Mouse (Mus musculus) skeletal muscle tissue, adult 2 months (tissue): ENCODE results near the gene Dclre1b.
"Not testable (repeated sequence)": the region's sequence is repeated elsewhere in the genome, so short reads cannot be mapped to it uniquely, and the experiment has no call there.

ENCODE experiments used
- DNase-seq: peaks from one replicate; pipeline ENCODE4 v3.0.0-alpha.2; 2012; ENCODE audit warnings: low read depth, low spot score

Dclre1b gene

DNA sequence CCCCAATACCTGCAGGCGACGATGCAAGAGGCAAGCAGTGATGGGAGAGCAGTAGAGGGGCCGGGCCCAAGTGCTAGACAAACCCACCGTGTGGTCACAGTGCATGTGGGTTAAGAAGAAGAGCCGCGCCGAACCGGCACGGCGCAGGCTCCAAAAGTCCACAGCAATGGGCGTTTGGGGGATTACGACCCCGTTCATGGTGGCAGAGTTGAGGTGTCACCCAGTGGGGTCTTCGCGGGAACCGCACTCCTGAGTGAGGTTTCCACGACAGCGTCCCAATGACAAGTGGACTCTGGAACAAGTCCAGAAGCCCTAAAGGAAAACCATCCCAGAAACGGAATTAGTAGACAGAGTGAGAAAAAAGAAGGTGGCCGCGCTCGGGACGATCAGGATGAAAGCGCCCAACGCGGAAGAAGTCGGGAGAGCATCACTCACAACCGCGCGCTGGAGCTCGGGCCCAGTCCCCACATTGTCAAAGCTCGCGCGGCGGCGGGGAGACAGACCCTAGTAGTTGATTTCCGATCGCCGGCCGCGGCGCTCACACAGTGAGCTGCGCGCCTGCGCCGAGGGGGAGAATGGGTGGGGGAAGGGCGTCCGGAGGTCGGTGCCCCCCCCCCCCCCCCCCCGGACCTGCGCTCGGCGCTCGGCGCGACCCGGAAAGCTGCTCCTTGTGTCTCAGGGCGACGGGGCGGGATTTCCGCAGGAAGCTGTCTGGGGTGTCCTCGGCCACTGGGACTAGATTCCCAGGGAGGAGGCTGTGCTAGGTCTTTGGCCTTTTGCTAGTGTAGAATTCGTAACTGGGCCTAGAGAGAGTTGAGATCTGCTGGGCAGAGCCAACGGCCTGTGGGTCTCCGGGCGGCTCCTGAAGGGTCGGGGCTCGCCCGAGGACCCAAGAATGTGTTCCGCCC is at the start of gene Dclre1b, which contains the start of the genes Ap4b1 and Gm43064:
Dclre1b (minus strand) TSS at position 554 of the 908 bp plus-strand sequence.
Ap4b1 (plus strand) TSS at position 630 of the 908 bp plus-strand sequence.
Gm43064 (plus strand) TSS at position 683 of the 908 bp plus-strand sequence.
- peak; percentile 94 for DNase-seq

DNA sequence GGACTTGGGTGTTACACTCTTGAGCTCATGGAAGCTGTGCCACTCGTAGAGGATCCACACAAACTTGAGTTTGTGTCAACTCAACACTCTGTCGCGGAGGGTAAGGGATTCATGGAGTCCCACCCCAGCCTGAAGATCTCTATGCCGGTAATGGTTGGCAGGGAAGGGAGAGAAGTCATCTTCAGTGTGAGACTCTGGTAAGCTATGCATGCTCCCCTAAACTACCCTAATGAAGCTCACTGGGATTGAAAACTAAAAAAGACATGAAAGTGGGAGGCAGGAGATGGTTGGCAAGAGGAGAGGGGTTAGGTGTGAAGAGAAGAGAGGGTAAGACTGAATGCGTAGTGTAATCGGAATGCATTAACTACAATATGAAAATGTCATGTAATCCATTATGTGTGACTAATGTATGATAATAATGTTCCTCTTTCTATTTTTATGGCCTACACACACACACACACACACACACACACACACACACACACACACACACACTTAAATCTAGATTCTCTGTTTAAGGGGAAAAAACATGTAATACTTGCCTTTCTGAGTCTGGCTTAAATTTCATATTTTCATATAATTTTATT is 48.8 kb upstream of the Dclre1b start:
- DNase-seq = no peak

DNA sequence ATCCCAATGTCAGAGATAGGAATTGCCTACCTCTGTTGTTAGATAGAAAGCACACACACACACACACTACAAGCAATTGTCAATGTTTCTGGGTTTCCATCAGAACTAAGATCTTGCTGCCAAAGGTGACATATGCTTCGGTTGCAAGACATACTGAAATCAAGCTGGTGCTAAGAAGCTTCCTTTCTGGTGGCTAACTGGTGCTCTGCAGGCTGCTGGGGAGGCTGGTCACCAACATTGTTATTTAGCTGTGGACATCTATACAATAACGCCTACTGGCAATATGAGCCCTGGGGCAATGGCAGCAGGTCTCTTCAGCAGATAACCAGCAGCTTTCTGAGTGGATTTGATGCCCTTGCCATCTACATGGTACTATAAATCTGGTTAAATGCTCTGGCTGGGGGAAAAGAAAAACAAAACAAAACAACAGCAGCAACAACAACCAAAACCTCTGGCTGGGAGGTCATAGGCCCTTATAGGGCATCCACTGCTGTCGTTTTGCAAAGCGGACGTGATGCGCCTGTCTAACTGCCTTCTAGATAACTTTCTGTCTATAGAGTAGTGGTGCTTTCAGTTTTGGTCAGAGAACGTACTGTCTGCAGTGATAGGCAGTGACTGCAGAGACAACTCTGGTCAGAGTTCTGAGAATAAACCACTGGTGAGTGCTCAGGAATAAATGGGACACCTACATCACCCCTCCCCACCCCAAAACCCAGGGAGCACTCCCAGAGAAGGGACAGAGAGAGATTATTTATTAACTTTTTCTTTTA is 48.0 kb upstream of the Dclre1b start:
- DNase-seq = no peak

DNA sequence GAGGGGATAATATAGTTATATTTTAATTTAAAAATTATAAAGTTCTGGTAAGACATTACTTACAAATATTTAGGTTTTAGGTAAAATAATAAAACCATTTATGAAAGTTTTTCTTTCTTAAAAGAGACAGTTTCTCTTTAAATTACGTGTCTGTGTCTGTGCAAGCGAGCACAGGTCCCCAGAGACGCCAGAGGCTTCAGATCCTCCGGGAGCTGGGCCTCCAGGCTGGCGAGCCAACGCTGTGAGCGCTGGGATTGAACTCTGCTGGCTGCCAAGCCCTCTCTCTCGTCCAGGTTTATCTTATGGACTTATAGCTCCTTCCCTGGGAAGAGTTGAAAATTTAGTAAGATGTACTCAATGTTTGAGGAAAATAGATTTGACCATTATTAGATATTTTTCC is 44.6 kb upstream of the Dclre1b start:
- DNase-seq = no peak

DNA sequence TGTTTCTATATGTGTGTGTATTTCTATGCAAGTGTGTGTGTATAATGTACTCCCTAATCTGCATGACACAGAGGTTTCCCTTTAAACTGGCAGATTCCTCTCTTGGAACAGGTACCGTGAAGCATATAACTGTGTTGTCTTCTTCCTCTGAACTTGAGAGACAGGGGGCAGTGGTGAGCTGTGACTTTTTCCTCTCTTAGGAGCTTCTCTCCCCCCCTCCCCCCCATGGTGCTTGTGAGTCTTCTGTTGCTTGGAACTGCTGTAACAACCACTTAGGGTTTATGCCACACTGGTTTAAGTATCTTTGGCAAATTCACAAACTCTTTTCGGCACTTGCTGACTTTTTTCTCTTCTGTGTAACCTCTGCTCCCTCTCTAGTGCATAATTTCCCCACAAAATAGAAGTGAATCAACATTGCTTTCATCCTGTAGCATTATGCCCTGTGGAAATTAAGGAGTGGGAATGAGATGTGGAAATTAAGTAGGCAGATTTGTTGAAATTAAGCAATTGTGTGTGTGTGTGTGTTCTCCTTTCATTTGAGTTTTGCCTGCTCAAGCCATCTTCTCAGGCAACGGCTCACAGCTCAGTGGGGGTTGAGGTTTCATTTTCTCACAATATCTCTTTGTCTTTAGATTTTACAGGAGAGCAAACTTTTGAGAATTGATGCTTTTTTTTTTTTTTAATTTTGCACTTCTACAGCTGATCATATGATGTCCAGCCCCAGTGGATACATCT is 43.5 kb upstream of the Dclre1b start:
- peak; percentile 25 for DNase-seq

DNA sequence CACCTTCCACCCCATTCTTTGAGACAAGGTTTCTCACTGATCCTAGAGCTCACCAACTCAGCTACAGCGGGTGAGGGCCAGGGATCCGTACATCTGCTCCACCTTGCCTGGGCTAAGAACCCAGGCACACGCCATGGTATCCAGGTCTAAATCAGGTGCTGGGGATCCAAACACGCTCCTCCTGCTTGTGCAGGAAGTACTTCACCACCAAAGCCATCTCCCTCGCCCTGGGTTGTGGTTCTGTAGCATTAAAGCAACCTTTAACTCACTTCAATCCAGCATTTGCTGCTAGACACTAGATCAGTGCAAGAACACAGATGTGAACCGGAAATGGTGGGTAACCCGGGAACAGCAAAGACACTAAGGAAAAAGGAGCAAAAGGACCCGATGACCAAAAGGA is 42.6 kb upstream of the Dclre1b start:
- DNase-seq = no peak

DNA sequence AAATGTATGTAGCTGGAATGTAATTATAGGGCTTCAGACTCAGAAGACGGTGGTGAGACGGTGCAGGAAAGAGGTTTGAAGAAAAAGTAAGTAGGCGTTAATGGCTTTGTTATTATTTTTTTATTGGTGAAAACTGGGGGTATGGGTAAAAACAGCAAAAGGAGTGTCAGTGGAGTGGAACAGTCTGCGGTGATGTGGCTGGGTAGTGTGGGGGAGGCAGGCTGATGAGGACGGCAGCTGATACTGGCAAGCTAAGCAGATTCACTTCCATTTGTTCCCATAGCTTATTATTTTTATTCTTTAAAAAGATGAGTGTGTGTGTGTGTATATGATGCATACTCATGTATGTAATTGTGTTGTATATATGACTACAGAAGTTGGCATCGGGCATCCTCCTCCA is 42.2 kb upstream of the Dclre1b start:
- no peak for DNase-seq

DNA sequence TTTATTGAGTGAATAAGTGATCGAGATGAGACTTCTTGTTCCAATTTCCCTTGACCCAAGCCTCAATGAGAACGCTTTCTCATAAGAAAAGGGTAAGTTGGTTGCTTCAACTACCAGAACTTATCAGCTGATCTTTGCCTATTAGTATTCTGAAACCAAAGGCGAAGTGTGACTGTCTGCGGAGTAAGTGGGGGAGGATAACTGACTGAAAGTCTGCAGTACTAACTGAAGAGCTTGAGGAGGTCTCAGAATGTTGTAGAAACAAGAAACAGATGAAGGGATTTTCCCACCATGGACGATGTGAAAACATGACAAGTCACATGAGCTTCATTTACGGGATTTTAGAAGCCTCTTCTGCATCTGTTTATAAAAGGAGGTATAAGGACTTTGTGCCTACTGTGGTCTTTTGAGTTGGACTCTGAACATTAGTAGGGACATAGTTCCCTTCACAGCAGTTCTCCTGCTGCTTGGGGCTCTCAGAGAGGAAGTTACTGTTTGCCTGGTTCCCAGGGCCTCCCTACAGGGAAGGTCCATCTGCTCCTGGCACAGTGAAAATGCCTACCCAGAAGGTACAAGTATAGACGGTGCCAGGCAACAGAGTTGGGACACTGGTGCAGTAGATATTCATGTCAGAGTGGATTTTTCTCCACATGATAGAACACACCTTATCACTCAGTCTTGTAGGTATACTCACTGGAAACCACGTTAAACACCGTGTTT is 41.6 kb upstream of the Dclre1b start:
- no peak for DNase-seq

DNA sequence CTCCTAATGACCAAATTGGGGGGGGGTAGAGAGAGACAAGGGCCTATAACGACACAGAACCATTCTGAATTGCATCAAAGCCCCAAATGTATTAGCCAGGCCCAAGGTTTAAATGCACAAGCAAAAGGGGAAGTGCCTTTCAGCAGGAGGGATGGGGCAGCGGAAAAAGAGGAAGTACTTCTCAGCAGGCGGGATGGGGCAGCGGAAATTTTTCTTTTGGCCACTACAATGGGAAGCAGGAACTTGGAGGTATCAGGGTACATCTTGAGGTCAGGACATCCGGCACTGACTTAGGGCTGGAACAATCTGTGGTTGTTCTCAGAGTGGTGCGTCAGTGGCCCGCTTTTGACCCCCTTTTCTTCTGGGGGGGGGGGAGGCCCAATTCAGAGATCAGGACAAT is 31.7 kb upstream of the Dclre1b start:
- not testable (repeated sequence) for DNase-seq

DNA sequence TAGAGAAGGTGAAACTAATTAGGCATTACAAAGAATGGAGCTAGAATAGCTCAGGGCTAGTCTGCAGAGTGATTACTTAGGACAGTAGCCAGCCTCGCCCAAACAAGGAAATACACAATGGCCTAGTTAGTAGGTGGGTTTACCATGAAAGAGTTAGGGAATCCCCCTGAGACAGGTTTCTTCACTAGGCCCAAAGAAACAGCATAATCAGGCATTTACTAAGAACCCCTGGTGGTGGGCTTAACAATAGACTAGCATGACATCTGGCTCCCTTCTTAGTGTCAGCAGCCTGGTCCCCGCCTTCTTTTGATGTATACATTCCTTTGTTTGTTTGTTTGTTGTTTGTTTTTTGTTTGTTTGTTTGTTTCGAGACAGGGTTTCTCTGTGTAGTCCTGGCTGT is 31.0 kb upstream of the Dclre1b start:
- DNase-seq = not testable (repeated sequence)

DNA sequence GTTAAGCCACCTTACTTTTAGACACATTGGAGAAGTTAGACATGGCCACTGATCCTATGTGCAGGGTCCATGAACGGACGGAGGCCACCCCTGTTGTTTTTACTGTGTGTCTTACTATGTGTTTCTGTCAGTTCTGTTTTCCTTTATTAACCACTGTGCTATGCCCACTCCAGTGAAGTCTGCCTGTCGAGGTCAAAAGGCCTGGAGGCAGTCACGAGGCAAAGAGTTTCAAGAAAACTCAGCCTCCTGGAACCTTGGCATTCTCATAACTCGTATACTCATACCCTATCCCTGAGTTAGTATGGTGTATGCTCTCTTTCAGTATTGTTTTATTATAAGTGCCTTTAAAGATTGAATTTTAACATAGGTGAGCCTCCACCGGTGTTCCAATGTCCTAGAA is 30.5 kb upstream of the Dclre1b start:
- no peak for DNase-seq

DNA sequence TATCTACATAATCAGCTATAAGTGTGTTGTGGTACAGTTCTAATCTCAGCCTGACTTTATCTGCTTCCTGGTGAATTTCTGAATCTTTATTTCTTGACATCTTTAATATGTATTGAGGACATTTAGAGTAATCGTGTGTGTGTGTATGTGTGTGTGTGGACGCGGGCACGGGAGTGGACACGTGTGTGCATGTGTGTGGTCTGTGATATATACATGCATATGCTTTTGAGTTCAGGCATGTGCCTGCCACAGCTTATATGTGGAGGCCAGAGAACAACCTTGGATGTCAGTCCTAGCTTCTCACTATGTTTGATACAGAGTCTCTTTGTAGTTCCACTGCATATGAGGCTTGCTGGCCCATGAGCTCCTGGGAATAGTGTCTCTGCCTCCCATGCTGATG is 27.2 kb upstream of the Dclre1b start:
- DNase-seq = no peak

DNA sequence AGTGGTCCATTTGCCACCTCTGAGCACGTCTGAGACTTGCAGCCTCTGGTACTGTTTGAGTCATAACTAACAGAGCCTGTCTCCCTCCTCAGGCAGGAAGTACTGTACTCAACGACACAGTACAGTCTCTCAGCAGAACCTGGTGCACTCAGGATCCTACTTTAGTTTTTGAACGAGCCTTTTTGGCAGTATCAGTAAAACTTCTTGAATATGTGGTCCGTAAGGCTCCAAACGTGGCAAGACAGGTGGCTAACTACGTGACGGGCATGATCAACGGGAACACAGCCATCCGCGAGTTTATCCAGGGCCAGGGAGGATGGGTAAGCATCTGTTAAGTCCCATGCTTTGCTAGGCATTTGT is 26.7 kb upstream of the Dclre1b start:
- no peak for DNase-seq

DNA sequence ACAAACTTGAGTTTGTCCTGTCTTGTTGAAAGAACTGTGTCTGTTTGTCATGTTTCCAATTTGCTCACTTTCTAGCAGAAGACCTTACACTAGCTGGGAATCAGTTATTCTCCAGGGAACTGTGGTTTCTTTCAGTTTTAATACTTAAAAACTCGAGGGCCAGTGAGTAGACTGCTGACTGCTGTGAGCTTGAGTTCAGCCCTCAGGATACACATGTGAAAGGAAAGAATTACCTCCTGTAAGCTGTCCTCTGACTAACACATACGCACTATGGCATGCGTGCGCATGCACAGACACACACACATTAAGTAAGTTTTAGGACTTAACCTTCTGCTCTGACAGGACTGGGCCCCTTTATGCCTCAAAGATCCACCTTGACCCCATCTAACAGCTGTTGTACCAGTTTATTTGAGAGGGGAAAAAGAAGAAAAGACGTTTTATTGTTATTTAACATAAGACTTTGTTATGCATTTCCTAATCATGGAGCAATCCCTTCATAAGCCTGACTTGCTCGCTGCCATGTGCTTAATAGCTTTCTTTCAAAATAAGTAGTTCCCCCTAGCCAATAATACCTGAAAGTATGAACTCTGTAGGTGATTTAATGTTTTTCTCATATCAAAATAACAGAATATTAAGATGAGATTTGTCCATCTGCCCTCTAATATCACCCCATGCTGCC is 26.2 kb upstream of the Dclre1b start:
- no peak for DNase-seq

DNA sequence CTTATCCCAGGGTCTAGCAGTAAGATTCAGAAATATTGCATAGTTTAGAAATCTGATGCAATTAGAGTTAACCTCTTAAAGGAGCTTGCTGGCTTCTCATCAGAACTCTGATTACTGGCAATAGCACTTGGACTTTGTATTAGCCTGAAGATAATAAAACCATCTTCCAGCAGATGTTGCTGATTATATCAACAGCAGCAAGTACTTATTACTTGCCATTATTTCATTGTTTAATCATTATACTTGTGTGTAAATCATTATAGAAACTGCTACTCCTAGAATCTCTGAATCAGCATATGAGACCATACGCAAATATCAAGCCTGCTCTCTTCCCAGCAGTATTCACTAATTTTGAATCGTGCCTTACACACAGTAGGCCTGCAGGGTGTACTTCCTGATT is 24.8 kb upstream of the Dclre1b start:
- no peak for DNase-seq

DNA sequence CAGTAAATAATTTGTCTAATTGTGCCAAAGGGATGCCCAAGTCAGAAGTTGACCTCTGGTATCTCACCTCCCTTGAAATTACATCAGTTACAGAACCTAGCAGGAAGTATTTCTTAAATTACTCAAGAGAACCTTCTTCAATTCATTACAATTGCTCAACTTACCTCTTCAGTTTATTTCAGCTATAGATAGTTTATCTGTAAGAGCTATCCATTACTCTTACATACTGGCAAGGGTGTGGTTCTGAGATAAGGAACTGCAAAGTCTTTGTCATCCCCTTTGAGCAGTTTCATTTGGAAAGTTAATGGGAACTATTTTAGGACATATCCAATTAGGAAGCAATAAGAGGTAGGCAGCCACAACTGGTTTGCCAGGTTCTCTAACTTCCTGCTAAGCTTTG is 23.2 kb upstream of the Dclre1b start, which contains the start of gene Bcl2l15:
Bcl2l15 (plus strand) TSS at position 176 of the 400 bp plus-strand sequence.
- no peak for DNase-seq

DNA sequence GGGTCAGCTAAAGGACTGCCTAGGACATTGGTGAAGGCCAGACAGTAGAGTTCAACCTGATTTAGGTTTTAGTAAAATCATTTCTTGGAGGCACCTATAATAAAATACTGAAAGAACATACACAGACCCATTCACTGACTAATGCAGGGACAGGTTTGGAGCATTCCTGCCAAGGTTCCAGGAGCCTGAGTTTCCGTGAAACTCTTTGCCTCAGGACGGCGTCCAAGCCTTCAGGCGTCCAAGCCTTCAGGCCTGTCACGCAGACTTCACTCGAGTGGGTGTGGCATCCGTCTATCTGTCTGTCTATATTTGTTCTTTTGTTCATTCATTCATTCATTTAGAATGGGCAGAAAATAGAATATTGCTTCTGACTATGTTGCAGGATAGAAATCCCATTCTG is 21.9 kb upstream of the Dclre1b start:
- DNase-seq = no peak

DNA sequence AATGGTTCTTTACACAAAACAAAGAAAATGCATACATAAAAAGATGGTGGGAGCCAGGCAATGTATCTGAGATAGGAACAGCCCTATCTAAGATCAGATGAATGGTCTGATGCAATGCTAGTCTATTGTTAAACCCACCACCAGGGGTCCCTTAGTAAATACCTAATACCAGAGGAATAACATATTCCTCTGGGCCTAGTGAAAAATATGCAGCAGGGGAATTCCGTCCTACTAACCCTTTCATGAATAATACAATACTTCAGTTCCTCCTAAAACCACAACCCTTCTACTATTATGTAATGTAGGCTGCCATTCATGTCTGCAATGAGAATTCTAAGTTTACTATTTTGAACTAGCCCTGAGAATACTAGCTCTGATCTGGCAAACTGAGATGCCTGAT is 21.4 kb upstream of the Dclre1b start:
- not testable (repeated sequence) for DNase-seq

DNA sequence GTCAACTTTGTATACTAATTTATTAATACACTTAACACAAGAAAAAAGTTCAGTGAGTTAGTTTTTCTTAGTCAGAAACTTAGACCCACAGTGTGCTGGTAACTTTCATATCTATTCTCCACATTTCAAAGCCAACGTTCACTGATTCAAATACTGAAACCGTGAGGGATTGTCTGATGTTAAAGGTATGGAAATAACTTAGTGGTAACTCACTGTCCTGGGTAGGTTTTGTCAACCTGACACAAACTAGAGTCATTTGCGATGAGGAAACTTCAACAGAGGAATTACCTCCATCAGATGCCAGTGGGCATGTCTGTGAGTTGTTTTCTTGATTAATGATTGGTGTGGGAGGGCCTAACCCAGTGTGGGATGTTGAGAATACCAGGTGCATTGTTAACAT is 19.8 kb upstream of the Dclre1b start:
- DNase-seq = no peak

DNA sequence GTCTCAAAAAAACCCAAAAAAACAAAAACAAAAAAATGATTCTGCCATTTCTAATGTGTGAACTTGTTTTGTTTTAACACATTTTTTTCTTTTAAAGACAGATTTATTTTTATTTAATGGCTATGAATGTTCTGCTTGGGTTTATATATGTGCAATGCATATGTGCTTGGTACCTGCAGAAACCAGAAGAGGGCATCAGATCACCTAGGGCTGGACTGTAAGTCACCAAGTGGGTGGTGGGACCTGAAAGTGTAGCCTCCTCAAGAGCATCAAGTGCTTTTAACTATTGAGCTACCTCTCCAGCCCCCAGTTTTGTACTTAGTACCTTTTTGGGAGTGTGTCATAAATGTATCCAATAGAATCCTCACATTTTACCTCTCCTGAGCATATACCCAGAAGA is 18.3 kb upstream of the Dclre1b start:
- DNase-seq = no peak
